Mouse (Mus musculus) megakaryocyte-erythroid progenitor cell, adult 5-6 weeks (primary cell): ENCODE results near the gene Zfp358. TPM values are rescaled to one million over a fixed set of nuclear protein-coding genes. Genes with fewer than 3 reads are reported as not detected.

Experiments used
- ATAC-seq: replicated peaks from 2 replicates; pipeline ENCODE4 v1.8.0; 2016; ENCODE audit warnings: mild to moderate bottlenecking, inconsistent platforms; ENCODE audit not compliant: severe bottlenecking, poor library complexity, low FRiP score, low TSS enrichment
- total RNA-seq, 2 experiments: library from RNA; stranded (forward) in 1 of 2; stranded (reverse) in 1 of 2; fragments of 200-1000, 215-1000 nt in 1 of 2; fragments of >200 nt in 1 of 2; fragmentation: Nextera tagmentation in 1 of 2; gene quantifications; 2 replicates each; pipeline ENCODE4 v1.2.3; 2014 to 2017

The Zfp358 gene
- total RNA-seq, 2 experiments from 2014 or later, result 2.7 to 9.3 TPM

GRCm38 (mm10) chr8:3537666-3538065, 44.7 kb downstream of the Zfp358 start:
- ATAC-seq, result no peak

GRCm38 (mm10) chr8:3539146-3539545, 46.2 kb downstream of the Zfp358 start:
- no peak for ATAC-seq

- ATAC-seq, result no peak
Observed at GRCm38 (mm10) chr8:3540076-3540475, 47.1 kb downstream of the Zfp358 start.

GRCm38 (mm10) chr8:3546511-3546910, 53.6 kb downstream of the Zfp358 start:
- no peak for ATAC-seq

Other genes starting within 250 kb of the Zfp358 start
- 14.1 and 24.9 TPM in 2 replicates for gene Insr, start 213.5 kb upstream of the Zfp358 start, total RNA-seq (2014; fragmentation: Nextera tagmentation)
- gene Insr, start 213.5 kb upstream of the Zfp358 start, total RNA-seq (2017), result 6.1 and 11.5 TPM in 2 replicates
- 19.9 and 22.7 TPM in 2 replicates for gene A430078G23Rik, start 139.7 kb upstream of the Zfp358 start, total RNA-seq (2014; fragmentation: Nextera tagmentation)
- 11.6 and 12.4 TPM in 2 replicates for gene A430078G23Rik, start 139.7 kb upstream of the Zfp358 start, total RNA-seq (2017)
- 17.3 and 22.9 TPM in 2 replicates for gene Arhgef18, start 100.1 kb upstream of the Zfp358 start, total RNA-seq (2014; fragmentation: Nextera tagmentation)
- 10.3 and 14.1 TPM in 2 replicates for gene Arhgef18, start 100.1 kb upstream of the Zfp358 start, total RNA-seq (2017)
- gene Pex11g, start 25.5 kb upstream of the Zfp358 start, total RNA-seq (2014; fragmentation: Nextera tagmentation), result 2.0 and 3.0 TPM in 2 replicates
- 1.3 and 6.2 TPM in 2 replicates for gene Pex11g, start 25.5 kb upstream of the Zfp358 start, total RNA-seq (2017)
- not detected in 2 replicates for gene Tex45, start 22.3 kb upstream of the Zfp358 start, total RNA-seq (2014; fragmentation: Nextera tagmentation)
- gene Tex45, start 22.3 kb upstream of the Zfp358 start, total RNA-seq (2017), result not detected in 2 replicates
- gene Mcoln1, start 7.3 kb downstream of the Zfp358 start, total RNA-seq (2014; fragmentation: Nextera tagmentation), result 47.2 and 49.7 TPM in 2 replicates
- gene Mcoln1, start 7.3 kb downstream of the Zfp358 start, total RNA-seq (2017), result 21.0 and 23.1 TPM in 2 replicates
- 80.9 and 107 TPM in 2 replicates for gene Pnpla6, start 22.2 kb downstream of the Zfp358 start, total RNA-seq (2014; fragmentation: Nextera tagmentation)
- 28.9 and 35.4 TPM in 2 replicates for gene Pnpla6, start 22.2 kb downstream of the Zfp358 start, total RNA-seq (2017)
- gene C330021F23Rik, start 74.9 kb downstream of the Zfp358 start, total RNA-seq (2014; fragmentation: Nextera tagmentation), result not detected in 2 replicates
- 0.61 and 1.0 TPM in 2 replicates for gene C330021F23Rik, start 74.9 kb downstream of the Zfp358 start, total RNA-seq (2017)
- gene Camsap3, start 94.2 kb downstream of the Zfp358 start, total RNA-seq (2014; fragmentation: Nextera tagmentation), result 1.6 and 3.8 TPM in 2 replicates
- gene Camsap3, start 94.2 kb downstream of the Zfp358 start, total RNA-seq (2017), result 0.42 and 0.52 TPM in 2 replicates
- 45.6 and 55.5 TPM in 2 replicates for gene Xab2, start 128.2 kb downstream of the Zfp358 start, total RNA-seq (2014; fragmentation: Nextera tagmentation)
- 44.9 and 53.9 TPM in 2 replicates for gene Xab2, start 128.2 kb downstream of the Zfp358 start, total RNA-seq (2017)
- 59.9 and 94.7 TPM in 2 replicates for gene Pet100, start 128.4 kb downstream of the Zfp358 start, total RNA-seq (2014; fragmentation: Nextera tagmentation)
- 152 and 217 TPM in 2 replicates for gene Pet100, start 128.4 kb downstream of the Zfp358 start, total RNA-seq (2017)
- not detected in 2 replicates for gene Pcp2, start 132.4 kb downstream of the Zfp358 start, total RNA-seq (2014; fragmentation: Nextera tagmentation)
- gene Pcp2, start 132.4 kb downstream of the Zfp358 start, total RNA-seq (2017), result not detected in 2 replicates
- 141 and 196 TPM in 2 replicates for gene Stxbp2, start 137.8 kb downstream of the Zfp358 start, total RNA-seq (2014; fragmentation: Nextera tagmentation)
- 49.2 and 49.8 TPM in 2 replicates for gene Stxbp2, start 137.8 kb downstream of the Zfp358 start, total RNA-seq (2017)
- gene Retn, start 162.6 kb downstream of the Zfp358 start, total RNA-seq (2014; fragmentation: Nextera tagmentation), result not detected in 2 replicates
- gene Retn, start 162.6 kb downstream of the Zfp358 start, total RNA-seq (2017), result not detected in 2 replicates
- gene Mcemp1, start 172.6 kb downstream of the Zfp358 start, total RNA-seq (2014; fragmentation: Nextera tagmentation), result 2.7 TPM in 1 of 2 replicates, not detected in the other
- gene Mcemp1, start 172.6 kb downstream of the Zfp358 start, total RNA-seq (2017), result not detected in 2 replicates
- 4.7 TPM in 1 of 2 replicates, not detected in the other for gene Fcor, start 179.2 kb downstream of the Zfp358 start, total RNA-seq (2014; fragmentation: Nextera tagmentation)
- gene Fcor, start 179.2 kb downstream of the Zfp358 start, total RNA-seq (2017), result 19.2 TPM in 1 of 2 replicates, not detected in the other
- 14.3 and 16.1 TPM in 2 replicates for gene Trappc5, start 183.2 kb downstream of the Zfp358 start, total RNA-seq (2014; fragmentation: Nextera tagmentation)
- 22.2 and 31.3 TPM in 2 replicates for gene Trappc5, start 183.2 kb downstream of the Zfp358 start, total RNA-seq (2017)
- not detected in 2 replicates for gene Fcer2a, start 201.0 kb downstream of the Zfp358 start, total RNA-seq (2014; fragmentation: Nextera tagmentation)
- 0.38 TPM in 1 of 2 replicates, not detected in the other for gene Fcer2a, start 201.0 kb downstream of the Zfp358 start, total RNA-seq (2017)
- not detected in 2 replicates for gene Clec4g, start 227.5 kb downstream of the Zfp358 start, total RNA-seq (2014; fragmentation: Nextera tagmentation)
- not detected in 2 replicates for gene Clec4g, start 227.5 kb downstream of the Zfp358 start, total RNA-seq (2017)